ENCODE assay signal across 8 mouse cellular contexts in genomic region chr2:60123061-60123874, GRCm38 (mm10).
DNase-seq lines count a peak whose midpoint lies in the region; ATAC-seq and TF ChIP-seq lines count a peak whose summit lies in the region.

No protein-coding gene starts in this region.

- ATAC-seq in heart, embryonic 11.5 days (replicated peaks; ENCODE audit: insufficient number of reproducible peaks, low FRiP score, low TSS enrichment) = no peak
- ATAC-seq in hindbrain, embryonic 12.5 days (ENCODE audit: low FRiP score) = no peak
- no peak for ATAC-seq in midbrain, embryonic 12.5 days (ENCODE audit: low FRiP score, low read depth)
- ATAC-seq in monocyte, adult 5-6 weeks (replicated peaks; ENCODE audit: insufficient number of reproducible peaks, low FRiP score, low TSS enrichment, poor library complexity, severe bottlenecking) = no peak

- no peak overlapping the region for H3K9ac ChIP-seq in heart, embryonic 11.5 days (ENCODE audit: low read depth, low read length)
- H3K9ac ChIP-seq in ES-E14 (ENCODE audit: insufficient read depth, low read depth, low read length, poor library complexity, severe bottlenecking) = no peak overlapping the region
- H3K9ac ChIP-seq in hindbrain, embryonic 12.5 days = 0 out of 2 replicates have a peak overlapping the region, but pooled peaks have one; percentile 13
- 0 out of 2 replicates have a peak overlapping the region, but pooled peaks have one; percentile 28 for H3K9ac ChIP-seq in midbrain, embryonic 12.5 days (replicated peaks)

- no peak for DNase-seq in heart, postnatal 4 days
- no peak for DNase-seq in ES-E14 (ENCODE audit: low read depth, low spot score)
- no peak for DNase-seq in cerebellum, postnatal 4 days (ENCODE audit: low spot score in 2 of 2)
- no peak for DNase-seq in urinary bladder, adult 2 months (ENCODE audit: low spot score)

- no peaks in the 10 kb centered on the region for H3K9me3 ChIP-seq in heart, embryonic 11.5 days (replicated peaks; ENCODE audit: control insufficient read depth, low read length)
- no peaks in the 10 kb centered on the region for H3K9me3 ChIP-seq in ES-E14 (ENCODE audit: control insufficient read depth, insufficient read depth, low read depth, low read length)
- no peaks in the 10 kb centered on the region for H3K9me3 ChIP-seq in hindbrain, embryonic 12.5 days (replicated peaks)
- no peaks in the 10 kb centered on the region for H3K9me3 ChIP-seq in midbrain, embryonic 12.5 days

- H3K4me2 ChIP-seq in heart, embryonic 11.5 days = peak overlapping the region; percentile 59
- H3K4me2 ChIP-seq in hindbrain, embryonic 12.5 days (replicated peaks) = peak overlapping the region; percentile 49
- H3K4me2 ChIP-seq in midbrain, embryonic 12.5 days (replicated peaks) = peak overlapping the region; percentile 49

- H3K4me3 ChIP-seq in heart, embryonic 11.5 days (ENCODE audit: low read depth, low read length) = peak overlapping the region; percentile 25
- no peak overlapping the region for H3K4me3 ChIP-seq in ES-E14 (ENCODE audit: insufficient read depth in 1 of 2, low read depth in 1 of 2, low read length in 2 of 2, poor library complexity in 1 of 2, severe bottlenecking in 1 of 2)
- H3K4me3 ChIP-seq in hindbrain, embryonic 12.5 days = peak overlapping the region; percentile 22
- peak overlapping the region; percentile 29 for H3K4me3 ChIP-seq in midbrain, embryonic 12.5 days

- H3K27me3 ChIP-seq in heart, embryonic 11.5 days (ENCODE audit: control insufficient read depth, insufficient read depth, low read length) = no peaks in the 10 kb centered on the region
- H3K27me3 ChIP-seq in hindbrain, embryonic 12.5 days = no peaks in the 10 kb centered on the region
- H3K27me3 ChIP-seq in midbrain, embryonic 12.5 days = no peaks in the 10 kb centered on the region

- 40% methylated on average over 6 of the region's 6 CpGs for WGBS in heart, embryonic 11.5 days (ENCODE audit: insufficient replicate concordance)
- 34% methylated on average over 6 of the region's 6 CpGs for WGBS in hindbrain, embryonic 12.5 days
- 30% methylated on average over 6 of the region's 6 CpGs for WGBS in midbrain, embryonic 12.5 days

- H3K27ac ChIP-seq in heart, embryonic 11.5 days (ENCODE audit: low read depth, low read length) = no peak overlapping the region
- H3K27ac ChIP-seq in ES-E14 (ENCODE audit: insufficient read depth, low read depth, low read length, poor library complexity, severe bottlenecking) = no peak overlapping the region
- H3K27ac ChIP-seq in hindbrain, embryonic 12.5 days = 0 out of 2 replicates have a peak overlapping the region, but pooled peaks have one; percentile 23
- H3K27ac ChIP-seq in midbrain, embryonic 12.5 days (replicated peaks) = peak overlapping the region; percentile 46; the same call in 1 of the 2 replicates

- in situ Hi-C loops in ES-E14 (cut with MboI; ENCODE audit: low sequenced_read_pairs in 2 of 2, unreplicated experiment in 2 of 2) = no loop called here

- no peaks in the 10 kb centered on the region for H3K36me3 ChIP-seq in heart, embryonic 11.5 days (ENCODE audit: control insufficient read depth, insufficient read depth, low read length)
- no peaks in the 10 kb centered on the region for H3K36me3 ChIP-seq in ES-E14 (ENCODE audit: control insufficient read depth, insufficient read depth, low read length, poor library complexity, severe bottlenecking)
- no peaks in the 10 kb centered on the region for H3K36me3 ChIP-seq in hindbrain, embryonic 12.5 days
- H3K36me3 ChIP-seq in midbrain, embryonic 12.5 days = no peaks in the 10 kb centered on the region

- peaks cover 22% of the 10 kb centered on the region for H3K4me1 ChIP-seq in heart, embryonic 11.5 days (ENCODE audit: control insufficient read depth, insufficient read depth, low read length)
- H3K4me1 ChIP-seq in ES-E14 (ENCODE audit: control insufficient read depth in 2 of 2, insufficient read depth in 2 of 2, low read length in 2 of 2, poor library complexity in 1 of 2) = peaks cover 0 to 8% of the 10 kb centered on the region in 2 experiments; a peak in 1 of 4 replicates
- H3K4me1 ChIP-seq in hindbrain, embryonic 12.5 days = peaks cover 31% of the 10 kb centered on the region
- peaks cover 40% of the 10 kb centered on the region for H3K4me1 ChIP-seq in midbrain, embryonic 12.5 days

TF ChIP-seq in ES-E14, 5 proteins besides CTCF, POLR2A, EP300 and RAD21:
- TF ChIP-seq CHD2 (IDR thresholded peaks at IDR 0.05; ENCODE audit: low read depth, low read length) (no peak), ZNF384 (IDR thresholded peaks at IDR 0.05; ENCODE audit: low read depth, low read length) (peak; percentile 77; the same call in 1 of the 2 replicates)

Comparison
In these comparisons a context has a peak if more than half of its experiments do, and no peak if none do; other contexts are left out.
1. H3K27ac ChIP-seq: peak in hindbrain, embryonic 12.5 days (single experiment) and midbrain, embryonic 12.5 days (single experiment); none in heart, embryonic 11.5 days (single experiment) and ES-E14 (single experiment).
2. H3K4me3 ChIP-seq: peak in heart, embryonic 11.5 days (single experiment), hindbrain, embryonic 12.5 days (single experiment) and midbrain, embryonic 12.5 days (single experiment); none in ES-E14 (0 of 2).
3. H3K9ac ChIP-seq: peak in hindbrain, embryonic 12.5 days (single experiment) and midbrain, embryonic 12.5 days (single experiment); none in heart, embryonic 11.5 days (single experiment) and ES-E14 (single experiment).
4. Peak in every context shown above with its lines, with median percentiles within 50 percentile points of each other: H3K4me2 ChIP-seq.